In genomic region chr17:65642578-65642991, GRCm38 (mm10) we compare ENCODE assay signal across 7 mouse cellular contexts. TPM values are rescaled to one million over a fixed set of nuclear protein-coding genes. Genes with fewer than 3 reads are reported as not detected.
DNase-seq lines count a peak whose midpoint lies in the region; ATAC-seq lines count a peak whose summit lies in the region.

No protein-coding gene starts in this region.

- H3K4me3 ChIP-seq in limb, embryonic 13.5 days: no peak overlapping the region
- H3K4me3 ChIP-seq in limb, embryonic 10.5 days: no peak overlapping the region
- no peak overlapping the region for H3K4me3 ChIP-seq in embryonic facial prominence, embryonic 10.5 days
- no peak overlapping the region for H3K4me3 ChIP-seq in hindbrain, embryonic 15.5 days

- no peaks in the 10 kb centered on the region for H3K9me3 ChIP-seq in limb, embryonic 13.5 days
- no peaks in the 10 kb centered on the region for H3K9me3 ChIP-seq in limb, embryonic 10.5 days (replicated peaks)
- H3K9me3 ChIP-seq in embryonic facial prominence, embryonic 10.5 days: no peaks in the 10 kb centered on the region
- no peaks in the 10 kb centered on the region for H3K9me3 ChIP-seq in hindbrain, embryonic 15.5 days

- WGBS in limb, embryonic 13.5 days: 52% methylated on average over 5 of the region's 5 CpGs
- WGBS in limb, embryonic 10.5 days: 60% methylated on average over 5 of the region's 5 CpGs
- 30% methylated on average over 5 of the region's 5 CpGs for WGBS in embryonic facial prominence, embryonic 10.5 days
- whole genome bisulfite sequencing in hindbrain, embryonic 15.5 days: 28% methylated on average over 5 of the region's 5 CpGs

- peak overlapping the region; percentile 10; the same call in 1 of the 2 replicates for H3K4me2 ChIP-seq in limb, embryonic 13.5 days (replicated peaks)
- H3K4me2 ChIP-seq in hindbrain, embryonic 15.5 days: no peak overlapping the region

- DNase-seq in limb, embryonic 10.5 days (ENCODE audit: low spot score): no peak
- peak; percentile 46 for DNase-seq in embryonic facial prominence, embryonic 10.5 days (ENCODE audit: low spot score)
- DNase-seq in retina, embryonic 14.5 days (ENCODE audit: low spot score): peak; percentile 23
- DNase-seq in spleen, adult 12 weeks (ENCODE audit: low spot score): no peak
- DNase-seq in kidney, postnatal 10 days: no peak

- H3K36me3 ChIP-seq in limb, embryonic 13.5 days: no peaks in the 10 kb centered on the region
- no peaks in the 10 kb centered on the region for H3K36me3 ChIP-seq in limb, embryonic 10.5 days
- H3K36me3 ChIP-seq in embryonic facial prominence, embryonic 10.5 days (replicated peaks): no peaks in the 10 kb centered on the region
- no peaks in the 10 kb centered on the region for H3K36me3 ChIP-seq in hindbrain, embryonic 15.5 days

- H3K9ac ChIP-seq in limb, embryonic 13.5 days: no peak overlapping the region
- no peak overlapping the region for H3K9ac ChIP-seq in hindbrain, embryonic 15.5 days

- ATAC-seq in limb, embryonic 13.5 days (ENCODE audit: low FRiP score, low read depth): no peak
- ATAC-seq in hindbrain, embryonic 15.5 days (ENCODE audit: low FRiP score, low read depth): peak; percentile 59; the same call in 1 of the 2 replicates

- H3K27me3 ChIP-seq in limb, embryonic 13.5 days: no peaks in the 10 kb centered on the region
- no peaks in the 10 kb centered on the region for H3K27me3 ChIP-seq in limb, embryonic 10.5 days (ENCODE audit: low read depth, poor library complexity, severe bottlenecking)
- H3K27me3 ChIP-seq in embryonic facial prominence, embryonic 10.5 days (replicated peaks; ENCODE audit: low read depth, poor library complexity, severe bottlenecking): no peaks in the 10 kb centered on the region
- no peaks in the 10 kb centered on the region for H3K27me3 ChIP-seq in hindbrain, embryonic 15.5 days

- H3K4me1 ChIP-seq in limb, embryonic 13.5 days: peaks cover 16% of the 10 kb centered on the region
- peaks cover 13% of the 10 kb centered on the region for H3K4me1 ChIP-seq in limb, embryonic 10.5 days
- H3K4me1 ChIP-seq in embryonic facial prominence, embryonic 10.5 days: peaks cover 21% of the 10 kb centered on the region
- peaks cover 14% of the 10 kb centered on the region for H3K4me1 ChIP-seq in hindbrain, embryonic 15.5 days (replicated peaks)

- no peak overlapping the region for H3K27ac ChIP-seq in limb, embryonic 13.5 days
- no peak overlapping the region for H3K27ac ChIP-seq in limb, embryonic 10.5 days
- H3K27ac ChIP-seq in embryonic facial prominence, embryonic 10.5 days (replicated peaks): peak overlapping the region; percentile 40; the same call in 1 of the 2 replicates
- H3K27ac ChIP-seq in hindbrain, embryonic 15.5 days (replicated peaks): peak overlapping the region; percentile 71

RNA-seq across cellular contexts. Expression of gene Txndc2, which starts 0.6 kb away (rescaled TPM):
- 0.10 TPM in 1 of 2 replicates, not detected in the other for polyA plus RNA-seq in limb, embryonic 13.5 days (2015; fragmentation: Nextera tagmentation; extraction: Ambion mirVana)
- polyA plus RNA-seq in limb, embryonic 10.5 days (2016; fragmentation: Nextera tagmentation; extraction: Ambion mirVana): not detected in 2 replicates
- polyA plus RNA-seq in embryonic facial prominence, embryonic 10.5 days (2016; fragmentation: Nextera tagmentation; extraction: Ambion mirVana): 0.07 TPM in 1 of 2 replicates, not detected in the other
- polyA plus RNA-seq in hindbrain, embryonic 15.5 days (2015; fragmentation: Nextera tagmentation; extraction: Ambion mirVana): 0.13 TPM in 1 of 2 replicates, not detected in the other

RNA-seq across cellular contexts. Expression of gene Vapa, which starts 29.2 kb away (rescaled TPM):
- polyA plus RNA-seq in limb, embryonic 13.5 days (2015; fragmentation: Nextera tagmentation; extraction: Ambion mirVana): 172 and 179 TPM in 2 replicates
- polyA plus RNA-seq in limb, embryonic 10.5 days (2016; fragmentation: Nextera tagmentation; extraction: Ambion mirVana): 165 TPM in 2 replicates
- 169 and 171 TPM in 2 replicates for polyA plus RNA-seq in embryonic facial prominence, embryonic 10.5 days (2016; fragmentation: Nextera tagmentation; extraction: Ambion mirVana)
- 264 and 270 TPM in 2 replicates for polyA plus RNA-seq in hindbrain, embryonic 15.5 days (2015; fragmentation: Nextera tagmentation; extraction: Ambion mirVana)

Comparison
In these comparisons a context has a peak if more than half of its experiments do, and no peak if none do; other contexts are left out.
1. H3K27ac ChIP-seq: peak in embryonic facial prominence, embryonic 10.5 days (single experiment) and hindbrain, embryonic 15.5 days (single experiment); none in limb, embryonic 13.5 days (single experiment) and limb, embryonic 10.5 days (single experiment).
2. DNase-seq: peak in embryonic facial prominence, embryonic 10.5 days (single experiment) and retina, embryonic 14.5 days (single experiment); none in limb, embryonic 10.5 days (single experiment), spleen, adult 12 weeks (single experiment) and kidney, postnatal 10 days (single experiment).